Mouse (Mus musculus) hindbrain, embryonic 15.5 days (tissue): ENCODE measurements around the gene Cwc22. TPM values are rescaled to one million over a fixed set of nuclear protein-coding genes. Genes with fewer than 3 reads are reported as not detected.

Source experiments
- ATAC-seq: fragments of 200-750 bp; cut with Nextera tagmentation; 2 replicates; pipeline ENCODE4 v1.8.0; 2017; ENCODE audit warnings: low read depth, moderate number of reproducible peaks, moderate TSS enrichment; ENCODE audit not compliant: low FRiP score
- H3K27ac ChIP-seq: fragments of 300-500 bp; sonication (generic); replicated peaks from 2 replicates; pipeline ENCODE4 v1.5.1; 2015; ENCODE audit warnings: mild to moderate bottlenecking, inconsistent platforms
- H3K27me3 ChIP-seq: fragments of 300-500 bp; sonication (generic); 2 replicates; pipeline ENCODE4 v1.6.1; 2015; ENCODE audit warnings: control low read depth, inconsistent platforms
- H3K36me3 ChIP-seq: fragments of 300-500 bp; sonication (generic); 2 replicates; pipeline ENCODE4 v1.6.1; 2015; ENCODE audit warnings: control low read depth, inconsistent platforms
- H3K4me1 ChIP-seq: fragments of 300-500 bp; sonication (generic); replicated peaks from 2 replicates; pipeline ENCODE4 v1.6.1; 2015; ENCODE audit warnings: control low read depth, inconsistent platforms
- H3K4me2 ChIP-seq: fragments of 300-500 bp; sonication (generic); 2 replicates; pipeline ENCODE4 v1.6.1; 2015; ENCODE audit warnings: moderate library complexity, mild to moderate bottlenecking, inconsistent platforms
- H3K4me3 ChIP-seq: fragments of 300-500 bp; sonication (generic); 2 replicates; pipeline ENCODE4 v1.5.1; 2015; ENCODE audit warnings: mild to moderate bottlenecking, inconsistent platforms
- H3K9ac ChIP-seq: fragments of 300-500 bp; sonication (generic); 2 replicates; pipeline ENCODE4 v1.6.1; 2015; ENCODE audit warnings: inconsistent platforms
- H3K9me3 ChIP-seq: fragments of 300-500 bp; sonication (generic); 2 replicates; pipeline ENCODE4 v1.6.1; 2016; ENCODE audit warnings: control low read depth, inconsistent platforms
- WGBS: fragments of 180-500 bp; shearing (Covaris S2); methylation state at CpG from one replicate; pipeline ENCODE4 v1.1.7; 2015; 5-methylcytosine and 5-hydroxymethylcytosine counted together
- polyA plus RNA-seq: library from polyadenylated mRNA; unstranded; fragments of >200 nt; fragmentation: Nextera tagmentation; extraction: Ambion mirVana; gene quantifications from 2 replicates; pipeline ENCODE4 v1.2.1, GENCODE M21; 2015

The Cwc22 gene
- polyA plus RNA-seq, 1 experiment from 2014 or later, result 16.4 TPM

GRCm38 (mm10) chr2:77938317-77938716 lies 7.9 kb downstream of the Cwc22 start:
- H3K4me1 ChIP-seq, result no peaks in the 10 kb centered on the region
- peaks cover 18% of the 10 kb centered on the region for H3K36me3 ChIP-seq
- no peaks in the 10 kb centered on the region for H3K27me3 ChIP-seq
- no peak overlapping the region for H3K9ac ChIP-seq
- H3K4me3 ChIP-seq, result no peak overlapping the region
- H3K27ac ChIP-seq, result no peak overlapping the region
- ATAC-seq, result no peak
- no peaks in the 10 kb centered on the region for H3K9me3 ChIP-seq
- 92% methylated on average over 4 of the region's 4 CpGs for WGBS
- H3K4me2 ChIP-seq, result no peak overlapping the region

GRCm38 (mm10) chr2:77937818-77938217 lies 8.4 kb downstream of the Cwc22 start:
- H3K4me1 ChIP-seq, result no peaks in the 10 kb centered on the region
- H3K36me3 ChIP-seq, result peaks cover 18% of the 10 kb centered on the region
- no peak overlapping the region for H3K9ac ChIP-seq
- WGBS, result 94% methylated on average over 3 of the region's 3 CpGs
- no peak overlapping the region for H3K4me2 ChIP-seq
- H3K9me3 ChIP-seq, result no peaks in the 10 kb centered on the region
- H3K4me3 ChIP-seq, result no peak overlapping the region
- no peak overlapping the region for H3K27ac ChIP-seq
- no peak for ATAC-seq
- no peaks in the 10 kb centered on the region for H3K27me3 ChIP-seq

GRCm38 (mm10) chr2:77934138-77934537 lies 12.0 kb downstream of the Cwc22 start:
- Histone ChIP-seq H3K9me3 (no peaks in the 10 kb centered on the region), H3K4me2 (no peak overlapping the region), H3K27me3 (no peaks in the 10 kb centered on the region), H3K36me3 (peaks cover 42% of the 10 kb centered on the region), H3K4me1 (no peaks in the 10 kb centered on the region), H3K9ac (no peak overlapping the region), H3K4me3 (no peak overlapping the region), H3K27ac (no peak overlapping the region)
- no peak for ATAC-seq
- 75% methylated on average over 4 of the region's 4 CpGs for WGBS

- no peak overlapping the region for H3K4me2 ChIP-seq
- no peaks in the 10 kb centered on the region for H3K27me3 ChIP-seq
Observed at GRCm38 (mm10) chr2:77933630-77934029, 12.5 kb downstream of the Cwc22 start.

GRCm38 (mm10) chr2:77931958-77932357 lies 14.2 kb downstream of the Cwc22 start:
- WGBS, result 95% methylated on average over 1 of the region's 1 CpGs
- no peaks in the 10 kb centered on the region for H3K4me1 ChIP-seq
- peaks cover 58% of the 10 kb centered on the region for H3K36me3 ChIP-seq
- no peak overlapping the region for H3K27ac ChIP-seq
- H3K4me2 ChIP-seq, result no peak overlapping the region
- no peak overlapping the region for H3K4me3 ChIP-seq
- H3K27me3 ChIP-seq, result no peaks in the 10 kb centered on the region
- no peak for ATAC-seq
- no peak overlapping the region for H3K9ac ChIP-seq
- no peaks in the 10 kb centered on the region for H3K9me3 ChIP-seq

More at GRCm38 (mm10) chr2:77933630-77934029, 12.5 kb downstream of the Cwc22 start:
- 76% methylated on average over 2 of the region's 2 CpGs for WGBS
- Histone ChIP-seq H3K27ac (no peak overlapping the region), H3K9me3 (no peaks in the 10 kb centered on the region), H3K4me1 (no peaks in the 10 kb centered on the region), H3K9ac (no peak overlapping the region), H3K36me3 (peaks cover 47% of the 10 kb centered on the region), H3K4me3 (no peak overlapping the region)
- no peak for ATAC-seq

GRCm38 (mm10) chr2:77928352-77928751 lies 17.8 kb downstream of the Cwc22 start:
- H3K9ac ChIP-seq, result no peak overlapping the region
- ATAC-seq, result no peak
- 98% methylated on average over 10 of the region's 10 CpGs for WGBS
- no peaks in the 10 kb centered on the region for H3K9me3 ChIP-seq
- no peaks in the 10 kb centered on the region for H3K27me3 ChIP-seq
- H3K4me3 ChIP-seq, result no peak overlapping the region
- H3K27ac ChIP-seq, result no peak overlapping the region
- peaks cover 54% of the 10 kb centered on the region for H3K36me3 ChIP-seq
- H3K4me2 ChIP-seq, result no peak overlapping the region
- H3K4me1 ChIP-seq, result no peaks in the 10 kb centered on the region

- no peaks in the 10 kb centered on the region for H3K27me3 ChIP-seq
- no peak overlapping the region for H3K4me2 ChIP-seq
- peaks cover 55% of the 10 kb centered on the region for H3K36me3 ChIP-seq
- H3K4me1 ChIP-seq, result no peaks in the 10 kb centered on the region
- H3K9ac ChIP-seq, result no peak overlapping the region
- no peak overlapping the region for H3K4me3 ChIP-seq
- WGBS, result 93% methylated on average over 7 of the region's 7 CpGs
- no peak for ATAC-seq
- H3K9me3 ChIP-seq, result no peaks in the 10 kb centered on the region
- no peak overlapping the region for H3K27ac ChIP-seq
Observed at GRCm38 (mm10) chr2:77926468-77926867, 19.7 kb downstream of the Cwc22 start.

- Histone ChIP-seq H3K36me3 (peaks cover 51% of the 10 kb centered on the region), H3K27me3 (no peaks in the 10 kb centered on the region), H3K4me1 (no peaks in the 10 kb centered on the region), H3K4me2 (no peak overlapping the region), H3K9ac (no peak overlapping the region), H3K27ac (no peak overlapping the region), H3K4me3 (no peak overlapping the region), H3K9me3 (no peaks in the 10 kb centered on the region)
- WGBS, result 96% methylated on average over 2 of the region's 2 CpGs
- ATAC-seq, result no peak
Observed at GRCm38 (mm10) chr2:77925997-77926396, 20.2 kb downstream of the Cwc22 start.

GRCm38 (mm10) chr2:77925187-77925924 lies 20.8 kb downstream of the Cwc22 start:
- WGBS, result 87% methylated on average over 7 of the region's 7 CpGs
- Histone ChIP-seq H3K4me3 (no peak overlapping the region), H3K9me3 (no peaks in the 10 kb centered on the region), H3K9ac (no peak overlapping the region), H3K4me1 (no peaks in the 10 kb centered on the region), H3K27ac (no peak overlapping the region), H3K4me2 (no peak overlapping the region), H3K36me3 (peaks cover 49% of the 10 kb centered on the region), H3K27me3 (no peaks in the 10 kb centered on the region)
- no peak for ATAC-seq

- 96% methylated on average over 3 of the region's 3 CpGs for WGBS
- Histone ChIP-seq H3K27me3 (no peaks in the 10 kb centered on the region), H3K9ac (no peak overlapping the region), H3K9me3 (no peaks in the 10 kb centered on the region), H3K4me3 (no peak overlapping the region), H3K4me1 (no peaks in the 10 kb centered on the region), H3K27ac (no peak overlapping the region), H3K36me3 (peaks cover 46% of the 10 kb centered on the region), H3K4me2 (no peak overlapping the region)
- ATAC-seq, result no peak
Observed at GRCm38 (mm10) chr2:77924003-77924402, 22.2 kb downstream of the Cwc22 start.

- Histone ChIP-seq H3K9ac (no peak overlapping the region), H3K4me1 (no peaks in the 10 kb centered on the region), H3K4me3 (no peak overlapping the region), H3K36me3 (peaks cover 39% of the 10 kb centered on the region), H3K27me3 (no peaks in the 10 kb centered on the region), H3K4me2 (no peak overlapping the region), H3K9me3 (no peaks in the 10 kb centered on the region), H3K27ac (no peak overlapping the region)
- no peak for ATAC-seq
- WGBS, result 97% methylated on average over 8 of the region's 8 CpGs
Observed at GRCm38 (mm10) chr2:77923182-77923581, 23.0 kb downstream of the Cwc22 start.

- WGBS, result 91% methylated on average over 4 of the region's 4 CpGs
- H3K36me3 ChIP-seq, result peaks cover 39% of the 10 kb centered on the region
- no peaks in the 10 kb centered on the region for H3K4me1 ChIP-seq
- H3K4me3 ChIP-seq, result no peak overlapping the region
- ATAC-seq, result no peak
- no peaks in the 10 kb centered on the region for H3K9me3 ChIP-seq
- H3K4me2 ChIP-seq, result no peak overlapping the region
- no peak overlapping the region for H3K27ac ChIP-seq
- no peak overlapping the region for H3K9ac ChIP-seq
- no peaks in the 10 kb centered on the region for H3K27me3 ChIP-seq
Observed at GRCm38 (mm10) chr2:77921307-77921706, 24.9 kb downstream of the Cwc22 start.

GRCm38 (mm10) chr2:77920621-77921020 lies 25.6 kb downstream of the Cwc22 start:
- 94% methylated on average over 2 of the region's 2 CpGs for WGBS
- no peak overlapping the region for H3K4me2 ChIP-seq
- ATAC-seq, result no peak
- H3K9me3 ChIP-seq, result no peaks in the 10 kb centered on the region
- no peaks in the 10 kb centered on the region for H3K27me3 ChIP-seq
- peaks cover 38% of the 10 kb centered on the region for H3K36me3 ChIP-seq
- H3K4me3 ChIP-seq, result no peak overlapping the region
- no peak overlapping the region for H3K9ac ChIP-seq
- no peak overlapping the region for H3K27ac ChIP-seq
- no peaks in the 10 kb centered on the region for H3K4me1 ChIP-seq
